In the genomic region with DNA sequence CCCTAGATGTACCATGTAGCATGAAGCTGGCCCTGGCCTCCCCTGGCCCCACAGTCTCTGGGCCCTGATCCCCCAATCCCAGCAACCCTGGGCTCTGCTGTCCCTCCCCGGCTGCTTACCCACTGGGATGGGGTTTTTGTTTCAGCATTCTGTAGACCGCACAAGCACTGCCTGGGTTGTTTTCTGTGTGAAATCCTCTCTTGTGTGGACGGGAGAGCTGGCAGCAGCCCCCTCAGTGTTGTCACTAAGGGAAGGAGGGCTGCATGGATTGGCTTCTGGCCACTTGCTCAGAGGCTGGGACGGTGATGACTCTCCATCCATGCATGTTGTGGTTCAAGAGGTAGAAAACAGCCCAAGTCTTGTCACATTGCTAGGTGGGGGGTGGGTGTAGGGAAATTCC, we compare ENCODE assay signal across 27 mouse cellular contexts.
DNase-seq lines count a peak whose midpoint lies in the region; ATAC-seq and TF ChIP-seq lines count a peak whose summit lies in the region.
"Had no signal": no experiment of that assay in that cellular context is flagged by ENCODE, and none has a peak within 500 bp of the region (broad histone marks: within the 10 kb centered on the region; RNA-seq: fewer than 3 reads in every experiment).

No protein-coding gene starts in this region.

- WGBS in cerebellum, adult 2 months = 18% methylated on average over 4 of the region's 4 CpGs
- 51% methylated on average over 4 of the region's 4 CpGs for WGBS in hindbrain, embryonic 16.5 days
- 71% methylated on average over 4 of the region's 4 CpGs for WGBS in hindbrain, embryonic 10.5 days
- 70% methylated on average over 4 of the region's 4 CpGs for WGBS in heart, adult 2 months

- no peak overlapping the region for H3K4me2 ChIP-seq in hindbrain, embryonic 16.5 days (ENCODE audit: low read length)
- H3K4me2 ChIP-seq: heart, embryonic 11.5 days; kidney, embryonic 15.5 days; liver, embryonic 15.5 days; lung, embryonic 15.5 days; neural tube, embryonic 12.5 days had no signal

- TF ChIP-seq POLR2A in cerebellum, adult 2 months (IDR thresholded peaks at IDR 0.05; ENCODE audit: borderline replicate concordance, insufficient read depth, low read length) = no peak
- TF ChIP-seq POLR2A in heart, adult 2 months (IDR thresholded peaks at IDR 0.05; ENCODE audit: insufficient read depth, low read depth, low read length) = no peak

- no peaks in the 10 kb centered on the region for H3K9me3 ChIP-seq in hindbrain, embryonic 16.5 days (ENCODE audit: control insufficient read depth, low read length)
- H3K9me3 ChIP-seq in hindbrain, embryonic 10.5 days = no peaks in the 10 kb centered on the region
- H3K9me3 ChIP-seq: embryonic facial prominence, embryonic 10.5 days; forebrain, embryonic 10.5 days; kidney, embryonic 15.5 days; limb, embryonic 10.5 days; liver, embryonic 15.5 days; lung, embryonic 15.5 days; neural tube, embryonic 12.5 days had no signal

- no peaks in the 10 kb centered on the region for H3K36me3 ChIP-seq in hindbrain, embryonic 16.5 days (ENCODE audit: control insufficient read depth, insufficient read depth, low read length)
- no peaks in the 10 kb centered on the region for H3K36me3 ChIP-seq in hindbrain, embryonic 10.5 days
- H3K36me3 ChIP-seq in heart, adult 2 months (ENCODE audit: control insufficient read depth, insufficient read depth, low read length) = no peaks in the 10 kb centered on the region
- H3K36me3 ChIP-seq: embryonic facial prominence, embryonic 10.5 days; forebrain, embryonic 10.5 days; kidney, embryonic 15.5 days; limb, embryonic 10.5 days; liver, embryonic 15.5 days; lung, embryonic 15.5 days; neural tube, embryonic 12.5 days had no signal

- TF ChIP-seq EP300 in heart, adult 2 months (IDR thresholded peaks at IDR 0.05; ENCODE audit: insufficient read depth, low read depth, low read length) = no peak

- no peaks in the 10 kb centered on the region for H3K4me1 ChIP-seq in cerebellum, adult 2 months (ENCODE audit: control insufficient read depth, insufficient read depth, low read length)
- H3K4me1 ChIP-seq in hindbrain, embryonic 16.5 days (ENCODE audit: control insufficient read depth, insufficient read depth, low read depth, low read length) = no peaks in the 10 kb centered on the region
- no peaks in the 10 kb centered on the region for H3K4me1 ChIP-seq in hindbrain, embryonic 10.5 days (replicated peaks)
- no peaks in the 10 kb centered on the region for H3K4me1 ChIP-seq in heart, adult 2 months (ENCODE audit: control insufficient read depth, insufficient read depth, low read length)
- H3K4me1 ChIP-seq: embryonic facial prominence, embryonic 10.5 days; forebrain, embryonic 10.5 days; kidney, embryonic 15.5 days; limb, embryonic 10.5 days; liver, embryonic 15.5 days; lung, embryonic 15.5 days; neural tube, embryonic 12.5 days had no signal

- no peaks in the 10 kb centered on the region for H3K79me2 ChIP-seq in heart, adult 2 months (replicated peaks; ENCODE audit: control insufficient read depth, insufficient read depth, low read length)

- TF ChIP-seq CTCF in cerebellum, adult 2 months (IDR thresholded peaks at IDR 0.05; ENCODE audit: borderline replicate concordance, insufficient read depth, low read depth, low read length) = no peak
- TF ChIP-seq CTCF in heart, adult 2 months (IDR thresholded peaks at IDR 0.05) = no peak

- intact Hi-C loops in heart, adult 2 months (cut with DNase I) = no loop called here

- no peaks in the 10 kb centered on the region for H3K27me3 ChIP-seq in cerebellum, adult 2 months (ENCODE audit: control insufficient read depth, insufficient read depth, low read length)
- H3K27me3 ChIP-seq in hindbrain, embryonic 16.5 days (replicated peaks; ENCODE audit: control insufficient read depth, insufficient read depth, low read length) = no peaks in the 10 kb centered on the region
- no peaks in the 10 kb centered on the region for H3K27me3 ChIP-seq in hindbrain, embryonic 10.5 days (ENCODE audit: insufficient read depth, poor library complexity, severe bottlenecking)
- no peaks in the 10 kb centered on the region for H3K27me3 ChIP-seq in heart, adult 2 months (ENCODE audit: control insufficient read depth, insufficient read depth, low read length)
- H3K27me3 ChIP-seq: kidney, embryonic 15.5 days; liver, embryonic 15.5 days; lung, embryonic 15.5 days; megakaryocyte, embryonic 14.5 days; neural tube, embryonic 12.5 days had no signal

- peak; percentile 56 for ATAC-seq in hindbrain, embryonic 16.5 days
- ATAC-seq: activated CD4-positive, CD25-positive, alpha-beta regulatory T cell, adult 4 months; intestine, embryonic 16.5 days had no signal

- no peak overlapping the region for H3K4me3 ChIP-seq in cerebellum, adult 2 months (replicated peaks; ENCODE audit: insufficient read depth, low read depth, low read length)
- no peak overlapping the region for H3K4me3 ChIP-seq in hindbrain, embryonic 16.5 days (ENCODE audit: low read length)
- H3K4me3 ChIP-seq in hindbrain, embryonic 10.5 days = no peak overlapping the region
- H3K4me3 ChIP-seq in heart, adult 2 months = no peak overlapping the region
- H3K4me3 ChIP-seq: embryonic facial prominence, embryonic 10.5 days; forebrain, embryonic 10.5 days; kidney, embryonic 15.5 days; left cerebral cortex, adult 2 months; limb, embryonic 10.5 days; liver, embryonic 15.5 days; lung, embryonic 15.5 days; megakaryocyte, embryonic 14.5 days; neural tube, embryonic 12.5 days had no signal

- no peak overlapping the region for H3K9ac ChIP-seq in hindbrain, embryonic 16.5 days (ENCODE audit: low read depth, low read length)
- no peak overlapping the region for H3K9ac ChIP-seq in heart, adult 2 months (ENCODE audit: low read depth, low read length)
- H3K9ac ChIP-seq: kidney, embryonic 15.5 days; liver, embryonic 15.5 days; lung, embryonic 15.5 days; neural tube, embryonic 12.5 days had no signal

- no peak overlapping the region for H3K27ac ChIP-seq in cerebellum, adult 2 months (ENCODE audit: insufficient read depth, low read length)
- H3K27ac ChIP-seq in hindbrain, embryonic 16.5 days (ENCODE audit: low read depth, low read length) = no peak overlapping the region
- H3K27ac ChIP-seq in hindbrain, embryonic 10.5 days = no peak overlapping the region
- H3K27ac ChIP-seq in heart, adult 2 months = no peak overlapping the region
- H3K27ac ChIP-seq: embryonic facial prominence, embryonic 10.5 days; forebrain, embryonic 10.5 days; kidney, embryonic 15.5 days; left cerebral cortex, adult 2 months; limb, embryonic 10.5 days; liver, embryonic 15.5 days; lung, embryonic 15.5 days; neural tube, embryonic 12.5 days had no signal

- peak; percentile 2 to 12 for DNase-seq in cerebellum, postnatal 14 days
- no peak for DNase-seq in cerebellum, adult 2 months
- DNase-seq in hindbrain, embryonic 10.5 days (ENCODE audit: low spot score) = no peak
- DNase-seq in right cerebral cortex, postnatal 4 days = peak; percentile 8
- no peak for DNase-seq in right cerebral cortex, postnatal 36 days (ENCODE audit: low spot score in 2 of 2)
- DNase-seq in neural tube, embryonic 10.5 days (ENCODE audit: extremely low spot score, low spot score) = no peak
- no peak for DNase-seq in heart, adult 2 months
- DNase-seq: adrenal gland, adult 8-10 months; cerebellum, adult 8-10 months; gastrocnemius, postnatal 10 days; layer of hippocampus, adult 9-11 months; liver; lung, postnatal 36 days; right cerebral cortex, postnatal 14 days had no signal

Comparison
In these comparisons a context has a peak if more than half of its experiments do, and no peak if none do; other contexts are left out.
1. DNase-seq: peak in cerebellum, postnatal 14 days (2 of 2) and right cerebral cortex, postnatal 4 days (single experiment); none in cerebellum, adult 2 months (0 of 2), hindbrain, embryonic 10.5 days (single experiment), right cerebral cortex, postnatal 36 days (0 of 2), neural tube, embryonic 10.5 days (single experiment) and heart, adult 2 months (0 of 2).